Mouse (Mus musculus) lung, adult 10 weeks (tissue): ENCODE data around the gene Bex1. TPM values are rescaled to one million over a fixed set of nuclear protein-coding genes. Genes with fewer than 3 reads are reported as not detected.

Experiments used
- polyA plus RNA-seq: library from polyadenylated mRNA; stranded (reverse); fragments of 350-450 nt; fragmentation: Illumina TruSeq; extraction: RNeasy Lipid Tissue Mini Kit (QIAGEN cat#74804); gene quantifications from one replicate; pipeline ENCODE4 v1.2.3, GENCODE M21; 2014; ENCODE audit warnings: low read depth, low replicate concordance; ENCODE audit not compliant: insufficient read depth

Gene Bex1
- polyA plus RNA-seq = 6.6 TPM

GRCm38 (mm10) chrX:136214729-136215677, at the start of gene Bex1, which contains the start of gene Tceal7:
TSS of gene Bex1 (minus strand) at chrX:136215513.
TSS of gene Tceal7 (plus strand) at chrX:136214779.

GRCm38 (mm10) chrX:136244574-136245229, 29.4 kb upstream of the Bex1 start, which contains the start of gene Tceal9:
TSS of gene Tceal9 (plus strand) at chrX:136245079.

GRCm38 (mm10) chrX:136203664-136204066, 11.6 kb downstream of the Bex1 start, which contains the start of gene Tceal5:
TSS of gene Tceal5 (minus strand) at chrX:136203876.

GRCm38 (mm10) chrX:136172118-136172551, 43.2 kb downstream of the Bex1 start, which contains the start of gene Tceal8:
TSS of gene Tceal8 (minus strand) at chrX:136172342.

Other genes starting within 250 kb of the Bex1 start
- gene Arxes2, start 221.7 kb downstream of the Bex1 start, polyA plus RNA-seq = 21.1 TPM
- gene Arxes1, start 182.1 kb downstream of the Bex1 start, polyA plus RNA-seq = 1.6 TPM
- gene Bex2, start 147.3 kb downstream of the Bex1 start, polyA plus RNA-seq = 68.5 TPM
- not detected for gene Nxf3, start 130.3 kb downstream of the Bex1 start, polyA plus RNA-seq
- 88.2 TPM for gene Bex4, start 76.5 kb downstream of the Bex1 start, polyA plus RNA-seq
- gene Tceal8, start 43.2 kb downstream of the Bex1 start, polyA plus RNA-seq = 65.3 TPM
- 0.37 TPM for gene Tceal5, start 11.6 kb downstream of the Bex1 start, polyA plus RNA-seq
- not detected for gene Tceal7, start 734 bp downstream of the Bex1 start, polyA plus RNA-seq
- gene Tceal9, start 29.6 kb upstream of the Bex1 start, polyA plus RNA-seq = 264 TPM
- 88.3 TPM for gene Bex3, start 54.7 kb upstream of the Bex1 start, polyA plus RNA-seq